Mouse (Mus musculus): ENCODE data around the gene Gm21970. TPM values are rescaled to one million over a fixed set of nuclear protein-coding genes. Genes with fewer than 3 reads are reported as not detected.
A peak's percentile ranks its signal among the peaks of the same experiment; 100 is the strongest.

The Gm21970 gene
- polyA plus RNA-seq, 1 experiment from 2014 or later: not detected

DNA sequence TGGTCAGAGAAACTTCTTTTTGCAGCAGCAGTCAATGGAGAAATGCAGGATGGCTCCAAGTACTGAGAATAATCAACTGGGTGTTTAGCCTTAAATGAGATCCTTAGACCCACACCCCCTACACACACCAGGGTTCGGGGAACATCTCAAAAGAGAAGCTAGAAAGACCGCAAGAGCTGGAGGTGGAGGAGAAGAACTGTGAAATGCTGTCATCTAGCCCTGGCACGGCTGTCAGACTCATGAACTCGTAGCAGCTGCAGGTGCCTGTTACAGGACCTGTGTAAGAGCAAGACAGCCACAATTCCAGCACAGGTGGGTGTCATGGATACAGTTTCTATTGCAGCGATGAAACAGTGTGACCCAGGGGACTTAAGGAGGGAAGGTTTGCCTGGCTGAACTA is 37.9 kb upstream of the Gm21970 start:
- no peak for ATAC-seq (replicated peaks; ENCODE audit: insufficient number of reproducible peaks, low FRiP score, low TSS enrichment)
- Histone ChIP-seq H3K27ac (ENCODE audit: low read depth, low read length) (peak overlapping the region; percentile 78), H3K9me3 (replicated peaks; ENCODE audit: control insufficient read depth, low read length) (no peaks in the 10 kb centered on the region), H3K4me2 (no peak overlapping the region), H3K4me1 (ENCODE audit: control insufficient read depth, insufficient read depth, low read length) (peaks cover 2% of the 10 kb centered on the region; the same call in 1 of the 2 replicates), H3K9ac (ENCODE audit: low read depth, low read length) (0 out of 2 replicates have a peak overlapping the region, but pooled peaks have one; percentile 22), H3K36me3 (ENCODE audit: control insufficient read depth, insufficient read depth, low read length) (no peaks in the 10 kb centered on the region), H3K4me3 (ENCODE audit: low read depth, low read length) (no peak overlapping the region), H3K27me3 (ENCODE audit: control insufficient read depth, insufficient read depth, low read length) (peaks cover 19% of the 10 kb centered on the region)
- 76% methylated on average over 5 of the region's 5 CpGs for WGBS (ENCODE audit: insufficient replicate concordance)

GRCm38 (mm10) chr16:91354599-91354998 is 36.9 kb upstream of the Gm21970 start:
- peaks cover 19% of the 10 kb centered on the region for H3K27me3 ChIP-seq (ENCODE audit: control insufficient read depth, insufficient read depth, low read length)
- no peak overlapping the region for H3K4me2 ChIP-seq
- no peak overlapping the region for H3K4me3 ChIP-seq (ENCODE audit: low read depth, low read length)
- H3K36me3 ChIP-seq (ENCODE audit: control insufficient read depth, insufficient read depth, low read length): no peaks in the 10 kb centered on the region
- no peaks in the 10 kb centered on the region for H3K9me3 ChIP-seq (replicated peaks; ENCODE audit: control insufficient read depth, low read length)
- no peak overlapping the region for H3K27ac ChIP-seq (ENCODE audit: low read depth, low read length)
- no peak overlapping the region for H3K9ac ChIP-seq (ENCODE audit: low read depth, low read length)
- WGBS (ENCODE audit: insufficient replicate concordance): 67% methylated on average over 4 of the region's 4 CpGs
- H3K4me1 ChIP-seq (ENCODE audit: control insufficient read depth, insufficient read depth, low read length): peaks cover 2% of the 10 kb centered on the region; the same call in 1 of the 2 replicates
- no peak for ATAC-seq (replicated peaks; ENCODE audit: insufficient number of reproducible peaks, low FRiP score, low TSS enrichment)

DNA sequence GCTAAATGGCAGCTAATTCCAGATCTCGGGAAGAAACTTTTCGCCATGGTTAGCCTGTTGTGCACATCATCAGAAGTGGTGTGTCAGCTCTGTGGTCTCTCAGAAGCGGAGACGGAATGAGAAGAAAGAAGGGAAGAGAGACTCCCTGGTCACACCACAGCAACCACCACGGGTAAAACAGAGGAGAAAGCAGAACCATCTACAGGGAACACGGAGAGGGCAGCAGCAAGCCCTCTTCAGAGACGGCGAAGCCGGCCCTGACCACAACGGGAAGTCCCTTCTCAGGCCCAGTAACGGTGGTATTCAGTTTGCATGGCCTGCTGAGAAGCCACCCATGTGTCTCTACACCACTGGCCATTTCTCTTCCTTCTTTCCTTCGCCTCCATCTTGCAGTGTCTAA is 36.4 kb upstream of the Gm21970 start:
- H3K9me3 ChIP-seq (replicated peaks; ENCODE audit: control insufficient read depth, low read length): no peaks in the 10 kb centered on the region
- no peak overlapping the region for H3K4me2 ChIP-seq
- peaks cover 19% of the 10 kb centered on the region for H3K27me3 ChIP-seq (ENCODE audit: control insufficient read depth, insufficient read depth, low read length)
- no peak overlapping the region for H3K27ac ChIP-seq (ENCODE audit: low read depth, low read length)
- peaks cover 2% of the 10 kb centered on the region; the same call in 1 of the 2 replicates for H3K4me1 ChIP-seq (ENCODE audit: control insufficient read depth, insufficient read depth, low read length)
- no peak overlapping the region for H3K4me3 ChIP-seq (ENCODE audit: low read depth, low read length)
- H3K9ac ChIP-seq (ENCODE audit: low read depth, low read length): no peak overlapping the region
- WGBS (ENCODE audit: insufficient replicate concordance): 77% methylated on average over 12 of the region's 12 CpGs
- ATAC-seq (replicated peaks; ENCODE audit: insufficient number of reproducible peaks, low FRiP score, low TSS enrichment): no peak
- H3K36me3 ChIP-seq (ENCODE audit: control insufficient read depth, insufficient read depth, low read length): no peaks in the 10 kb centered on the region

GRCm38 (mm10) chr16:91356760-91357525 is 34.6 kb upstream of the Gm21970 start:
- H3K9me3 ChIP-seq (replicated peaks; ENCODE audit: control insufficient read depth, low read length): no peaks in the 10 kb centered on the region
- no peak overlapping the region for H3K4me3 ChIP-seq (ENCODE audit: low read depth, low read length)
- no peak overlapping the region for H3K27ac ChIP-seq (ENCODE audit: low read depth, low read length)
- H3K9ac ChIP-seq (ENCODE audit: low read depth, low read length): no peak overlapping the region
- H3K36me3 ChIP-seq (ENCODE audit: control insufficient read depth, insufficient read depth, low read length): no peaks in the 10 kb centered on the region
- peaks cover 14% of the 10 kb centered on the region for H3K27me3 ChIP-seq (ENCODE audit: control insufficient read depth, insufficient read depth, low read length)
- WGBS (ENCODE audit: insufficient replicate concordance): 77% methylated on average over 10 of the region's 10 CpGs
- no peak for ATAC-seq (replicated peaks; ENCODE audit: insufficient number of reproducible peaks, low FRiP score, low TSS enrichment)
- H3K4me1 ChIP-seq (ENCODE audit: control insufficient read depth, insufficient read depth, low read length): peaks cover 2% of the 10 kb centered on the region; the same call in 1 of the 2 replicates
- no peak overlapping the region for H3K4me2 ChIP-seq

GRCm38 (mm10) chr16:91357526-91357900 is 34.0 kb upstream of the Gm21970 start:
- no peak for ATAC-seq (replicated peaks; ENCODE audit: insufficient number of reproducible peaks, low FRiP score, low TSS enrichment)
- no peak overlapping the region for H3K4me3 ChIP-seq (ENCODE audit: low read depth, low read length)
- no peak overlapping the region for H3K9ac ChIP-seq (ENCODE audit: low read depth, low read length)
- H3K27me3 ChIP-seq (ENCODE audit: control insufficient read depth, insufficient read depth, low read length): peaks cover 14% of the 10 kb centered on the region
- peaks cover 7% of the 10 kb centered on the region; the same call in 1 of the 2 replicates for H3K4me1 ChIP-seq (ENCODE audit: control insufficient read depth, insufficient read depth, low read length)
- 46% methylated on average over 10 of the region's 10 CpGs for WGBS (ENCODE audit: insufficient replicate concordance)
- no peaks in the 10 kb centered on the region for H3K36me3 ChIP-seq (ENCODE audit: control insufficient read depth, insufficient read depth, low read length)
- no peaks in the 10 kb centered on the region for H3K9me3 ChIP-seq (replicated peaks; ENCODE audit: control insufficient read depth, low read length)
- no peak overlapping the region for H3K4me2 ChIP-seq
- no peak overlapping the region for H3K27ac ChIP-seq (ENCODE audit: low read depth, low read length)

DNA sequence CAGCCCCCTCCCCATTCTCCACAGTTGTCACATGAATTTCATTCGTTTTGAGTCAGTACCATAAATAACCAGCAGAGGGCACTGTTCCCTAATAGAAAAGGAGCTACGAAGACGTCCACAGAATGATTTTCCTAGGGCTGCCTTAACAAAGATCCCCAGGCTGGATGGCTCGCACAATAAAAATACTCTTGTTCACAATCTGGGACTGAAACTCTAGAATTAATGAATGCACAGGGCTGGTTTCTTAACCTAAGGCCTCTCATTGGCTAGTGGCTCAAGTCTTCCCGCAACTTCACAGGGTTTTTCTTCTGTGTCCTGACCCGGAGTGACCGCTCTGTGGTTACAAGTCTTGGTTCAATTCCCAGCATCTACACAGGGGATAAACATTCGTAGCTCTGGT is 33.0 kb upstream of the Gm21970 start:
- Histone ChIP-seq H3K4me1 (ENCODE audit: control insufficient read depth, insufficient read depth, low read length) (peaks cover 13% of the 10 kb centered on the region; the same call in 1 of the 2 replicates), H3K36me3 (ENCODE audit: control insufficient read depth, insufficient read depth, low read length) (no peaks in the 10 kb centered on the region), H3K9ac (ENCODE audit: low read depth, low read length) (no peak overlapping the region), H3K9me3 (replicated peaks; ENCODE audit: control insufficient read depth, low read length) (no peaks in the 10 kb centered on the region), H3K4me2 (no peak overlapping the region), H3K4me3 (ENCODE audit: low read depth, low read length) (no peak overlapping the region), H3K27me3 (ENCODE audit: control insufficient read depth, insufficient read depth, low read length) (peaks cover 5% of the 10 kb centered on the region), H3K27ac (ENCODE audit: low read depth, low read length) (no peak overlapping the region)
- no peak for ATAC-seq (replicated peaks; ENCODE audit: insufficient number of reproducible peaks, low FRiP score, low TSS enrichment)
- 39% methylated on average over 8 of the region's 8 CpGs for WGBS (ENCODE audit: insufficient replicate concordance)

DNA sequence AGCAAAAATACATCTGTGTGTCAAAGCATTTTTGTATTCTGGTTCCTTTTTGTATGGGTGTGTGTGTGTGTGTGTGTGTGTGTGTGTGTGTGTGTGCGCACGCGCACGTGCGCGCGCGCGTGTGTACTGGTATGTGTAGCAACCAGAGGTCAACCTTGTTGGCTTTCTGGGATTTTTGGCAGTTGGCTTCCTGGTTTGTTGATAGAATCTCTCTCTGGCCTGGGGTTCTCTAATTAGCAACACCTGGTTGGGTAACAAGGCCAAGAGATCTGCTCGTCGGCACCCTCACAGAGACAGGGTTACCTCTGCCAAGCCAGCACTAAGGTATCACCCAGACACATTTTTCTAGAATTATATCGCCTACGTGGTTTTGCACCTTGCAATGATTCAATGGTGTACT is 32.0 kb upstream of the Gm21970 start:
- Histone ChIP-seq H3K36me3 (ENCODE audit: control insufficient read depth, insufficient read depth, low read length) (no peaks in the 10 kb centered on the region), H3K4me1 (ENCODE audit: control insufficient read depth, insufficient read depth, low read length) (peaks cover 13% of the 10 kb centered on the region; the same call in 1 of the 2 replicates), H3K27me3 (ENCODE audit: control insufficient read depth, insufficient read depth, low read length) (no peaks in the 10 kb centered on the region), H3K4me3 (ENCODE audit: low read depth, low read length) (no peak overlapping the region), H3K27ac (ENCODE audit: low read depth, low read length) (no peak overlapping the region), H3K9ac (ENCODE audit: low read depth, low read length) (no peak overlapping the region), H3K4me2 (no peak overlapping the region), H3K9me3 (replicated peaks; ENCODE audit: control insufficient read depth, low read length) (no peaks in the 10 kb centered on the region)
- WGBS (ENCODE audit: insufficient replicate concordance): 93% methylated on average over 13 of the region's 13 CpGs
- no peak for ATAC-seq (replicated peaks; ENCODE audit: insufficient number of reproducible peaks, low FRiP score, low TSS enrichment)

GRCm38 (mm10) chr16:91360162-91360561 is 31.4 kb upstream of the Gm21970 start:
- Histone ChIP-seq H3K4me2 (no peak overlapping the region), H3K4me3 (ENCODE audit: low read depth, low read length) (no peak overlapping the region), H3K36me3 (ENCODE audit: control insufficient read depth, insufficient read depth, low read length) (no peaks in the 10 kb centered on the region), H3K27ac (ENCODE audit: low read depth, low read length) (no peak overlapping the region), H3K4me1 (ENCODE audit: control insufficient read depth, insufficient read depth, low read length) (peaks cover 13% of the 10 kb centered on the region; the same call in 1 of the 2 replicates), H3K9ac (ENCODE audit: low read depth, low read length) (no peak overlapping the region), H3K27me3 (ENCODE audit: control insufficient read depth, insufficient read depth, low read length) (no peaks in the 10 kb centered on the region), H3K9me3 (replicated peaks; ENCODE audit: control insufficient read depth, low read length) (no peaks in the 10 kb centered on the region)
- WGBS (ENCODE audit: insufficient replicate concordance): 60% methylated on average over 3 of the region's 3 CpGs
- ATAC-seq (replicated peaks; ENCODE audit: insufficient number of reproducible peaks, low FRiP score, low TSS enrichment): no peak

DNA sequence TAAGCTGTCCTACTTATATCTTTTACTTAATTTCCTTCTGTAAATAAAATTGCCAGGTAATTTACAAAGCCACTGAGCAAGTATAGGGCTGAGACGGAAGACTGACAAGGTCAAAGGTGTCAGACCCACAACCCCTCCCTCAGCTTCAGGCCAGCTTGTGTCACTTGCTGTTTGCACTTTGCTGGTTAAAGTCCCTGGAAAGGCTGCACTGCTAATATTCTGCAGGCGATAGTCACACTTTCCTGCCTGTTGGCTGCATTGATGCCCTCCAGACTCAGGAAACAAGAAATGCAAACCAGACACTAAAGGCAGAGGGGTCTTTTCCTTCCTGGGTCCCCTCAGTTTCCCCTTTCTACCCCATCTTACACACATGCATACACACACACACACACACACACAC is 29.5 kb upstream of the Gm21970 start:
- Histone ChIP-seq H3K9ac (ENCODE audit: low read depth, low read length) (no peak overlapping the region), H3K27ac (ENCODE audit: low read depth, low read length) (peak overlapping the region; percentile 77), H3K9me3 (replicated peaks; ENCODE audit: control insufficient read depth, low read length) (no peaks in the 10 kb centered on the region), H3K4me1 (ENCODE audit: control insufficient read depth, insufficient read depth, low read length) (peaks cover 13% of the 10 kb centered on the region; the same call in 1 of the 2 replicates), H3K36me3 (ENCODE audit: control insufficient read depth, insufficient read depth, low read length) (no peaks in the 10 kb centered on the region), H3K27me3 (ENCODE audit: control insufficient read depth, insufficient read depth, low read length) (no peaks in the 10 kb centered on the region), H3K4me2 (no peak overlapping the region), H3K4me3 (ENCODE audit: low read depth, low read length) (no peak overlapping the region)
- 51% methylated on average over 2 of the region's 2 CpGs for WGBS (ENCODE audit: insufficient replicate concordance)
- ATAC-seq (replicated peaks; ENCODE audit: insufficient number of reproducible peaks, low FRiP score, low TSS enrichment): no peak
